Mouse (Mus musculus): ENCODE data around the gene Smim22. TPM values are rescaled to one million over a fixed set of nuclear protein-coding genes. Genes with fewer than 3 reads are reported as not detected.

The Smim22 gene
- total and polyA plus RNA-seq, 3 experiments = not detected

DNA sequence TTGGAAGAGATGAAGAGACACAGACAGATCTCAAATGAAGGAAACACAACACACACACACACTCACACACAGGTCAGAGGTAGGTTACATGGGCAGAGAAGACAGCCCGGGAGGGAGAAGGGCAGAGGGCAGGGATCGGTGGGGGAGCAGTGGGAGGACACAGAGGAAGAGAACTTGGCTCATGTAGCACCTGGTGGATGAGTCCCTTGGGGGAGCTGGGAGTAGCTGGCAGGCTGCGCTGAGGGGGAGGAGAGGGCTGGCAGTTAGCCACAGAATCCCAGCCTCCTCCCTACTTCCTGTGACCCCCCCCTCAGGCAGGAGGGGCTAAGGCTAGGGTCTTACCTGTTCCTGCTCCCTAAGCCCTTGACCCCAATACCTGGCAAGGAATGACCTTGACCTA lies 9.5 kb upstream of the Smim22 start, which contains the start of gene Sept12:
Sept12 (minus strand) TSS at position 300 of the 400 bp plus-strand sequence.
- Histone ChIP-seq H3K4me1 (ENCODE audit: control insufficient read depth in 1 of 2, insufficient read depth in 2 of 2, low read length in 2 of 2) (peaks cover 0 to 7% of the 10 kb centered on the region in 2 experiments; a peak in 1 of 4 replicates), H3K36me3 (ENCODE audit: control insufficient read depth in 1 of 2, insufficient read depth in 2 of 2, low read length in 2 of 2) (peaks cover 0 to 2% of the 10 kb centered on the region in 2 experiments; a peak in 1 of 4 replicates), H3K9ac (ENCODE audit: control insufficient read depth, low read depth, low read length, poor library complexity, severe bottlenecking) (no peak within 1 kb of the TSS), H3K79me2 (ENCODE audit: control insufficient read depth, insufficient read depth, low read length, poor library complexity) (no peaks in the 10 kb centered on the region), H3K9me3 (replicated peaks; ENCODE audit: insufficient read depth, low read length) (no peaks in the 10 kb centered on the region), H3K4me3 (ENCODE audit: control insufficient read depth in 1 of 2, insufficient read depth in 1 of 2, low read depth in 2 of 2, low read length in 2 of 2) (no peak within 1 kb of the TSS), H3K27ac (ENCODE audit: control insufficient read depth, low read depth, low read length) (no peak within 1 kb of the TSS), H3K27me3 (ENCODE audit: control insufficient read depth in 1 of 2, insufficient read depth in 2 of 2, low read length in 2 of 2) (peaks cover 3 to 4% of the 10 kb centered on the region in 2 experiments; a peak in 2 of 4 replicates)
- no peak for DNase-seq (ENCODE audit: low read depth, low spot score)
- TF ChIP-seq POLR2AphosphoS2 (IDR thresholded peaks at IDR 0.05; ENCODE audit: low read length) (no peak), GABPA (IDR thresholded peaks at IDR 0.05; ENCODE audit: low read depth, low read length) (no peak), JUND (IDR thresholded peaks at IDR 0.05; ENCODE audit: low read depth, low read length) (no peak), ETS1 (IDR thresholded peaks at IDR 0.05; ENCODE audit: low read depth, low read length) (no peak), RAD21 (IDR thresholded peaks at IDR 0.05; ENCODE audit: low read depth, low read length) (no peak), CHD2 (IDR thresholded peaks at IDR 0.05; ENCODE audit: low read length) (no peak), MXI1 (IDR thresholded peaks at IDR 0.05; ENCODE audit: low read depth, low read length) (no peak), MYB (IDR thresholded peaks at IDR 0.05; ENCODE audit: low read depth, low read length) (no peak), USF2 (IDR thresholded peaks at IDR 0.05; ENCODE audit: borderline replicate concordance in 1 of 2, insufficient read depth in 1 of 2, low read depth in 1 of 2, low read length in 2 of 2) (no peak), MAX (IDR thresholded peaks at IDR 0.05; ENCODE audit: low read length) (no peak), ZMIZ1 (IDR thresholded peaks at IDR 0.05; ENCODE audit: low read depth, low read length) (no peak), USF1 (IDR thresholded peaks at IDR 0.05; ENCODE audit: low read depth, low read length) (no peak), RCOR1 (IDR thresholded peaks at IDR 0.05; ENCODE audit: low read depth, low read length) (no peak), TBP (IDR thresholded peaks at IDR 0.05; ENCODE audit: low read depth, low read length) (no peak), UBTF (IDR thresholded peaks at IDR 0.05; ENCODE audit: borderline replicate concordance, insufficient read depth, low read depth, low read length) (no peak)

DNA sequence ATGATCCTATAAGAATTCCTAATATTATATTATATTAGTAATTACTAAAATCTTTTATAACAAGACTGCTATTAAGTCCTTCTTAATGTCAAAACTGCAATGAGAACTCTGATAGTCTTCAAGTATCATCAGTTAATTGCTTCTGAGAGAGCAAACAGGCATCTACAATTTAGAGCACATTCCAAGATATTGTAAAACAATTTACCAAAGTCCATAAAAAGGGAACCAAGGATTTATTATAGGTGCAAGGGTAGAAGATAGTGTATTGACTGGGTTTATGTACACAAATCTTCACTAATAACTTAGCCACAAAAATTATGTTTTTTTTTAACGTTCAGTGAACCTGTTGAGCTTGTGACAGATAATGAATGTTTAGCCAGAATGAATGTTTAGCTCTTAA lies 8.1 kb upstream of the Smim22 start:
- H3K4me1 ChIP-seq (ENCODE audit: control insufficient read depth in 1 of 2, insufficient read depth in 2 of 2, low read length in 2 of 2) = peaks cover 0 to 3% of the 10 kb centered on the region in 2 experiments; a peak in 1 of 4 replicates
- H3K79me2 ChIP-seq (ENCODE audit: control insufficient read depth, insufficient read depth, low read length, poor library complexity) = no peaks in the 10 kb centered on the region
- H3K9me3 ChIP-seq (replicated peaks; ENCODE audit: insufficient read depth, low read length) = no peaks in the 10 kb centered on the region
- no peak overlapping the region for H3K4me3 ChIP-seq (ENCODE audit: control insufficient read depth in 1 of 2, insufficient read depth in 1 of 2, low read depth in 2 of 2, low read length in 2 of 2)
- no peak overlapping the region for H3K9ac ChIP-seq (ENCODE audit: control insufficient read depth, low read depth, low read length, poor library complexity, severe bottlenecking)
- peaks cover 0 to 5% of the 10 kb centered on the region in 2 experiments; a peak in 2 of 4 replicates for H3K36me3 ChIP-seq (ENCODE audit: control insufficient read depth in 1 of 2, insufficient read depth in 2 of 2, low read length in 2 of 2)
- no peak overlapping the region for H3K27ac ChIP-seq (ENCODE audit: control insufficient read depth, low read depth, low read length)
- H3K27me3 ChIP-seq (ENCODE audit: control insufficient read depth in 1 of 2, insufficient read depth in 2 of 2, low read length in 2 of 2) = peaks cover 3 to 4% of the 10 kb centered on the region in 2 experiments; a peak in 2 of 4 replicates
- DNase-seq (ENCODE audit: low read depth, low spot score) = no peak
- TF ChIP-seq ZMIZ1 (IDR thresholded peaks at IDR 0.05; ENCODE audit: low read depth, low read length) (no peak), CHD2 (IDR thresholded peaks at IDR 0.05; ENCODE audit: low read length) (no peak), CHD1 (IDR thresholded peaks at IDR 0.05; ENCODE audit: low read depth, low read length) (no peak), POLR2AphosphoS5 (IDR thresholded peaks at IDR 0.05; ENCODE audit: borderline replicate concordance, low read depth, low read length) (no peak), TAL1 (IDR thresholded peaks at IDR 0.05; ENCODE audit: low read length) (no peak), BHLHE40 (IDR thresholded peaks at IDR 0.05; ENCODE audit: borderline replicate concordance, low read depth, low read length) (no peak)

All from MEL (cell line).